Mouse (Mus musculus) cerebellum, adult 2 months (tissue): ENCODE results near the gene Plg.

Experiments used
- CTCF ChIP-seq: fragments of 200-500 bp; IDR thresholded peaks from 2 replicates; pipeline ENCODE4 v1.5.1; 2011; ENCODE audit warnings: low read depth, mild to moderate bottlenecking, control low read depth, low read length, moderate library complexity, borderline replicate concordance; ENCODE audit not compliant: insufficient read depth
- POLR2A ChIP-seq: fragments of 200-500 bp; IDR thresholded peaks from 2 replicates; pipeline ENCODE4 v1.6.1; 2011; ENCODE audit warnings: low read length, control low read depth, borderline replicate concordance; ENCODE audit not compliant: insufficient read depth

DNA sequence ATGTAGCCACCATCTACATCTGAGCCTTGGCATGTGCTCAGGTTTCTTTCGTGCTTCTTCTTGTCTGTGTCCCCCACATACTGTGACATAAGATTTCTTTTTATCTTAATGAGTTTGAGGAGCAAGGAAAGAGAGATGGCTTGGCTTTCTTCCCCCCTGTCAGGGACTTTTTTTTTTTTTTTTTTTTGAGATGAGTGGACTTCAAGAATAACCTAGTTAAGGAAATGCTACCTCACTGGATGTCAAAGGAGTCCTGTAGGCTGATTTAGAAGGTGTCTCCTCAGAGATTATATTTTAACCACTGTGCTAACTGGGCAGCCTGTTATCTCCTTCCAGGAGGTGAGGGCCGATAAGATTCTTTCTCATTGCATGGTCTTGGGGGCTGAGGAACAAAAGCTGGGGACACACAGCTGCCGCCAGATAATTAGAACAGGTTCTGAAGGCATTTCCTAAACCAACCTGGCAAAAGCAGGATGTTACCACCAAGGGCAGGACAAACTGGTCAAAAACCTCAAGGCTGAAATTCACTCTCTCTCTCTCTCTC is 4.7 kb upstream of the Plg start:
- TF ChIP-seq CTCF (no peak), POLR2A (no peak)
